Mouse (Mus musculus) MEL (cell line): ENCODE results near the gene Gm12184. TPM values are rescaled to one million over a fixed set of nuclear protein-coding genes. Genes with fewer than 3 reads are reported as not detected.
A peak's percentile ranks its signal among the peaks of the same experiment; 100 is the strongest.

ENCODE experiments used
- DNase-seq: peaks from one replicate; pipeline ENCODE4 v3.0.0; 2011; ENCODE audit warnings: low read depth, low spot score
- H3K27ac ChIP-seq: 2 replicates; pipeline ENCODE4 v1.5.1; 2012; ENCODE audit warnings: low read depth, mild to moderate bottlenecking, control low read depth, low read length, moderate library complexity; ENCODE audit not compliant: control insufficient read depth
- H3K27me3 ChIP-seq, 2 experiments: fragments of 150-350 bp in 1 of 2; sonication (generic) in 1 of 2; 2 replicates each; pipeline ENCODE4 v1.6.1; 2012; ENCODE audit warnings: low read length in 2 of 2, mild to moderate bottlenecking in 2 of 2, improper control_type of control experiment in 1 of 2, moderate library complexity in 1 of 2; ENCODE audit not compliant: insufficient read depth in 2 of 2, control insufficient read depth in 1 of 2
- H3K36me3 ChIP-seq, 2 experiments: 2 replicates each; pipeline ENCODE4 v1.6.1; 2012 to 2014; ENCODE audit warnings: low read length in 2 of 2, improper control_type of control experiment in 1 of 2, inconsistent platforms in 1 of 2, mild to moderate bottlenecking in 1 of 2; ENCODE audit not compliant: insufficient read depth in 2 of 2, control insufficient read depth in 1 of 2
- H3K4me1 ChIP-seq, 2 experiments: fragments of 150-350 bp in 1 of 2; sonication (generic) in 1 of 2; 2 replicates each; pipeline ENCODE4 v1.6.1; 2012; ENCODE audit warnings: low read length in 2 of 2, improper control_type of control experiment in 1 of 2, mild to moderate bottlenecking in 1 of 2; ENCODE audit not compliant: insufficient read depth in 2 of 2, control insufficient read depth in 1 of 2
- H3K4me3 ChIP-seq, 2 experiments: fragments of 150-350 bp in 1 of 2; sonication (generic) in 1 of 2; 2 replicates each; pipeline ENCODE4 v1.5.1; 2012; ENCODE audit warnings: low read depth in 2 of 2, low read length in 2 of 2, mild to moderate bottlenecking in 2 of 2, moderate library complexity in 2 of 2, control low read depth in 1 of 2, improper control_type of control experiment in 1 of 2; ENCODE audit not compliant: control insufficient read depth in 1 of 2, insufficient read depth in 1 of 2
- H3K79me2 ChIP-seq: 2 replicates; pipeline ENCODE4 v1.6.1; 2012; ENCODE audit warnings: mild to moderate bottlenecking, low read length, moderate library complexity; ENCODE audit not compliant: control insufficient read depth, poor library complexity, insufficient read depth
- H3K9ac ChIP-seq: 2 replicates; pipeline ENCODE4 v1.6.1; 2012; ENCODE audit warnings: low read depth, mild to moderate bottlenecking, control low read depth, low read length, moderate library complexity; ENCODE audit not compliant: control insufficient read depth, poor library complexity, severe bottlenecking
- H3K9me3 ChIP-seq: fragments of 150-350 bp; sonication (generic); replicated peaks from 2 replicates; pipeline ENCODE4 v1.6.1; 2012; ENCODE audit warnings: mild to moderate bottlenecking, low read length, improper control_type of control experiment, moderate library complexity; ENCODE audit not compliant: insufficient read depth
- BHLHE40 ChIP-seq: IDR thresholded peaks from 2 replicates; pipeline ENCODE4 v1.6.1; 2012; ENCODE audit warnings: low read depth, mild to moderate bottlenecking, inconsistent platforms, low read length, improper control_type of control experiment, borderline replicate concordance
- CTCF ChIP-seq, 3 experiments: IDR thresholded peaks in 2 of 3; conservative IDR thresholded peaks in 1 of 3; 2 replicates each; pipeline ENCODE4 v1.5.1; 2011 to 2012; ENCODE audit warnings: low read length in 3 of 3, low read depth in 2 of 3, mild to moderate bottlenecking in 2 of 3, improper control_type of control experiment in 1 of 3, inconsistent platforms in 1 of 3, mixed read lengths in 1 of 3, moderate library complexity in 1 of 3; ENCODE audit not compliant: control insufficient read depth in 1 of 3, insufficient read depth in 1 of 3, poor library complexity in 1 of 3, severe bottlenecking in 1 of 3
- E2F4 ChIP-seq: IDR thresholded peaks from 2 replicates; pipeline ENCODE4 v1.6.1; 2011; ENCODE audit warnings: low read depth, low read length, improper control_type of control experiment, borderline replicate concordance
- ELF1 ChIP-seq: IDR thresholded peaks from 2 replicates; pipeline ENCODE4 v1.6.1; 2014; ENCODE audit warnings: low read depth, mild to moderate bottlenecking, inconsistent platforms, low read length, improper control_type of control experiment, moderate library complexity
- EP300 ChIP-seq, 2 experiments: IDR thresholded peaks; 2 replicates each; pipeline ENCODE4 v1.6.1; 2011; ENCODE audit warnings: improper control_type of control experiment in 2 of 2, low read length in 2 of 2, low read depth in 1 of 2, mild to moderate bottlenecking in 1 of 2
- GABPA ChIP-seq: IDR thresholded peaks from 2 replicates; pipeline ENCODE4 v1.6.1; 2012; ENCODE audit warnings: low read depth, mild to moderate bottlenecking, inconsistent platforms, low read length, improper control_type of control experiment, moderate library complexity
- GATA1 ChIP-seq: IDR thresholded peaks from 2 replicates; pipeline ENCODE4 v1.6.1; 2011; ENCODE audit warnings: low read depth, low read length, improper control_type of control experiment
- HCFC1 ChIP-seq: IDR thresholded peaks from 2 replicates; pipeline ENCODE4 v1.6.1; 2012; ENCODE audit warnings: low read depth, mild to moderate bottlenecking, inconsistent platforms, low read length, improper control_type of control experiment, moderate library complexity
- MAFK ChIP-seq: IDR thresholded peaks from 2 replicates; pipeline ENCODE4 v1.6.1; 2011; ENCODE audit warnings: low read depth, mild to moderate bottlenecking, low read length, improper control_type of control experiment, borderline replicate concordance
- MAZ ChIP-seq: IDR thresholded peaks from 2 replicates; pipeline ENCODE4 v1.6.1; 2012; ENCODE audit warnings: low read depth, mild to moderate bottlenecking, inconsistent platforms, low read length, improper control_type of control experiment
- MXI1 ChIP-seq: IDR thresholded peaks from 2 replicates; pipeline ENCODE4 v1.6.1; 2011; ENCODE audit warnings: mild to moderate bottlenecking, low read depth, low read length, improper control_type of control experiment
- MYB ChIP-seq: IDR thresholded peaks from 2 replicates; pipeline ENCODE4 v1.6.1; 2011; ENCODE audit warnings: mild to moderate bottlenecking, low read depth, low read length, improper control_type of control experiment
- MYC ChIP-seq: IDR thresholded peaks from 2 replicates; pipeline ENCODE4 v1.6.1; 2011; ENCODE audit warnings: low read depth, mild to moderate bottlenecking, low read length, improper control_type of control experiment, moderate library complexity
- NELFE ChIP-seq: IDR thresholded peaks from 2 replicates; pipeline ENCODE4 v1.6.1; 2011; ENCODE audit warnings: low read depth, low read length, improper control_type of control experiment
- POLR2A ChIP-seq, 2 experiments: IDR thresholded peaks; 2 replicates each; pipeline ENCODE4 v1.6.1; 2011 to 2012; ENCODE audit warnings: low read length in 2 of 2, mild to moderate bottlenecking in 2 of 2, control low read depth in 1 of 2, improper control_type of control experiment in 1 of 2, low read depth in 1 of 2, moderate library complexity in 1 of 2; ENCODE audit not compliant: control insufficient read depth in 1 of 2, insufficient read depth in 1 of 2, poor library complexity in 1 of 2
- POLR2AphosphoS5 ChIP-seq: IDR thresholded peaks from 2 replicates; pipeline ENCODE4 v1.6.1; 2012; ENCODE audit warnings: low read depth, borderline replicate concordance, mild to moderate bottlenecking, inconsistent platforms, low read length, moderate library complexity, mixed read lengths
- RCOR1 ChIP-seq: IDR thresholded peaks from 2 replicates; pipeline ENCODE4 v1.6.1; 2012; ENCODE audit warnings: low read depth, mild to moderate bottlenecking, inconsistent platforms, low read length, improper control_type of control experiment
- SIN3A ChIP-seq: IDR thresholded peaks from 2 replicates; pipeline ENCODE4 v1.6.1; 2012; ENCODE audit warnings: low read length, improper control_type of control experiment, inconsistent platforms
- SMC3 ChIP-seq: IDR thresholded peaks from 2 replicates; pipeline ENCODE4 v1.6.1; 2011; ENCODE audit warnings: low read depth, low read length, improper control_type of control experiment
- UBTF ChIP-seq: IDR thresholded peaks from 2 replicates; pipeline ENCODE4 v1.6.1; 2012; ENCODE audit warnings: low read depth, mild to moderate bottlenecking, inconsistent platforms, low read length, improper control_type of control experiment, moderate library complexity, borderline replicate concordance; ENCODE audit not compliant: insufficient read depth
- USF1 ChIP-seq: IDR thresholded peaks from 2 replicates; pipeline ENCODE4 v1.6.1; 2014; ENCODE audit warnings: low read depth, mild to moderate bottlenecking, inconsistent platforms, low read length, improper control_type of control experiment, moderate library complexity
- ZKSCAN1 ChIP-seq: IDR thresholded peaks from 2 replicates; pipeline ENCODE4 v1.6.1; 2012; ENCODE audit warnings: low read depth, mild to moderate bottlenecking, inconsistent platforms, low read length, improper control_type of control experiment, moderate library complexity
- ZNF384 ChIP-seq: IDR thresholded peaks from 2 replicates; pipeline ENCODE4 v1.6.1; 2012; ENCODE audit warnings: low read depth, mild to moderate bottlenecking, inconsistent platforms, low read length, improper control_type of control experiment
- polyA plus RNA-seq, 2 experiments: library from polyadenylated mRNA; stranded (reverse) in 1 of 2; unstranded in 1 of 2; fragments of >175 nt in 1 of 2; fragments of >200 nt in 1 of 2; gene quantifications; 2 replicates each; pipeline versions ENCODE4 v1.2.1 to v1.2.4; 2012; ENCODE audit warnings: low replicate concordance in 2 of 2, low read depth in 1 of 2; ENCODE audit not compliant: insufficient read length in 2 of 2, insufficient read depth in 1 of 2, missing spikeins in 1 of 2
- total RNA-seq: library from RNA; depleted of rRNA; stranded (reverse); fragments of 300-350 nt; gene quantifications from 2 replicates; pipeline ENCODE4 v1.2.3, GENCODE M21; 2012

Gm12184 gene
- total and polyA plus RNA-seq, 3 experiments: 10.9 to 15.3 TPM; not detected in 1

DNA sequence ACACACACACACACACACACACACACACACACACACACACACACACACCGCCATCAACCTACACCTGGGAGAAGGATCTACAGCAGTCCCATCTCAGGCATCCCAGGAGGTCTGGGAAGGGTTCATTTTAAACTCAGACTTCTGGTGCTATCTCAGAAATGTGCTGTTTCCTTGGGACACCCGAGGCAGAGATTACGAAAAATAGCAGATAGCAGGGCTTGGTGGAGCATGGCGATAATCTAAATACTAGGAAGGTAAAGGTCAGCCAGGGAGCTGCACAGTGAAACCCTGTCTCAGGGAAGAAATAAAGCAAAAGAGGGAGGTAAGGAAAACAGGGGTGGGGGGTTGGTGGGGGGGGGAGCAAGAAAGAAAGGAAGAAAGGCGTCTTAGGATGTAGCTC is 29.2 kb downstream of the Gm12184 start (continued):
- TF ChIP-seq POLR2AphosphoS5 (no peak), MYB (no peak), NELFE (no peak), ZNF384 (no peak)

GRCm38 (mm10) chr11:48796290-48796689 is 30.2 kb downstream of the Gm12184 start:
- TF ChIP-seq CTCF (IDR thresholded peaks at IDR 0.05 in 2 of 3, conservative IDR thresholded peaks at IDR 0.05 in 1 of 3; ENCODE audit: control insufficient read depth in 1 of 3, insufficient read depth in 1 of 3, low read depth in 2 of 3, low read length in 3 of 3, poor library complexity in 1 of 3, severe bottlenecking in 1 of 3): peak; percentile 4 to 8 (median 7); a peak in 2 of 6 replicates
- TF ChIP-seq ELF1: no peak
- Histone ChIP-seq H3K27me3 (no peaks in the 10 kb centered on the region), H3K36me3 (peaks cover 5 to 18% of the 10 kb centered on the region in 2 experiments), H3K4me1 (peaks cover 2 to 23% of the 10 kb centered on the region in 2 experiments), H3K79me2 (peaks cover 27% of the 10 kb centered on the region), H3K9me3 (no peaks in the 10 kb centered on the region), H3K9ac (no peak overlapping the region), H3K4me3 (no peak overlapping the region), H3K27ac (no peak overlapping the region)
- no peak for DNase-seq

DNA sequence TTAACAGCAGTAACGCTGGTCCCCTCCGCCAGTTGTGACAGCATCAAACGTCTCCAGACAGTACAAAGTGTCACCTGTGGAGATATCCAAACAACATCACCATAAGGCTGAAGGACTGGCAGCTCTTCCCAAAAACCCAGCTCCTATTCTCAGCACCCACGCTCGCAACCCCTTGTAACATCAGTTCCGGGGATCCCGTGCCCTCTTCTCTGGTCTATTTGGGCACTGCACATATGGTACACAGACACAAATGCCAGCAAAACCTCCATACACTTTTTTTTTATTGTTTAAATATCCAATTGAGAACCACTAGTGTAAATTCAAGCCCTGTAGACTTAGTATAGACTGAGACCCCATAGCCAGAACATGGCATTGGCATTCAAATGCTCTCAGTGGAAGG is 31.2 kb downstream of the Gm12184 start:
- H3K79me2 ChIP-seq: peaks cover 16% of the 10 kb centered on the region
- no peak for TF ChIP-seq MAZ
- TF ChIP-seq MXI1: no peak
- TF ChIP-seq RCOR1: no peak
- TF ChIP-seq SMC3: no peak
- no peak for TF ChIP-seq GABPA
- no peak for TF ChIP-seq UBTF
- TF ChIP-seq POLR2A (IDR thresholded peaks at IDR 0.05; ENCODE audit: control insufficient read depth in 1 of 2, insufficient read depth in 1 of 2, low read depth in 1 of 2, low read length in 2 of 2, poor library complexity in 1 of 2): no peak
- TF ChIP-seq GATA1: no peak
- TF ChIP-seq USF1: no peak
- no peak for TF ChIP-seq MYC
- no peak for TF ChIP-seq ELF1
- TF ChIP-seq HCFC1: no peak
- TF ChIP-seq E2F4: no peak
- TF ChIP-seq BHLHE40: no peak
- no peak for TF ChIP-seq NELFE
- no peak for TF ChIP-seq EP300 (IDR thresholded peaks at IDR 0.05; ENCODE audit: low read depth in 1 of 2, low read length in 2 of 2)
- no peak for TF ChIP-seq SIN3A
- TF ChIP-seq ZKSCAN1: no peak
- TF ChIP-seq MAFK: no peak
- peaks cover 0 to 21% of the 10 kb centered on the region in 2 experiments; a peak in 2 of 4 replicates for H3K36me3 ChIP-seq
- no peaks in the 10 kb centered on the region for H3K27me3 ChIP-seq
- H3K9ac ChIP-seq: no peak overlapping the region
- DNase-seq: no peak
- H3K4me3 ChIP-seq: no peak overlapping the region
- H3K9me3 ChIP-seq: no peaks in the 10 kb centered on the region
- H3K27ac ChIP-seq: no peak overlapping the region
- H3K4me1 ChIP-seq: peaks cover 4 to 32% of the 10 kb centered on the region in 2 experiments
